Mouse (Mus musculus) layer of hippocampus, postnatal 25 days (tissue): ENCODE measurements at regions not wholly inside any gene's neighbourhood (a gene's known extent, or its start where the extent isn't known, plus 50 kb on each side); places are given as distances from the start of the nearest gene placed in this dataset.
A peak's percentile ranks its signal among the peaks of the same experiment; 100 is the strongest.

Source experiments
- DNase-seq, 2 experiments: peaks; one replicate each; pipeline ENCODE4 v3.0.0; 2022; ENCODE audit warnings: mixed read lengths in 2 of 2, low spot score in 1 of 2; ENCODE audit errors: extremely low spot score in 1 of 2

- no peak for DNase-seq
Measured at GRCm38 (mm10) chr2:92788875-92789274, 126.0 kb upstream of the Syt13 start.

- DNase-seq, result no peak
Measured at GRCm38 (mm10) chr2:92790374-92790773, 124.5 kb upstream of the Syt13 start.

- DNase-seq, result no peak
Measured at GRCm38 (mm10) chr2:92799770-92800169, 115.1 kb upstream of the Syt13 start.

GRCm38 (mm10) chr2:92800667-92801066 is 114.2 kb upstream of the Syt13 start:
- DNase-seq, result no peak

- DNase-seq, result no peak
Measured at GRCm38 (mm10) chr2:92804916-92805315, 110.0 kb upstream of the Syt13 start.

GRCm38 (mm10) chr2:92805761-92806160 is 109.1 kb upstream of the Syt13 start:
- no peak for DNase-seq

GRCm38 (mm10) chr2:92806481-92807195 is 108.3 kb upstream of the Syt13 start:
- no peak for DNase-seq

DNA sequence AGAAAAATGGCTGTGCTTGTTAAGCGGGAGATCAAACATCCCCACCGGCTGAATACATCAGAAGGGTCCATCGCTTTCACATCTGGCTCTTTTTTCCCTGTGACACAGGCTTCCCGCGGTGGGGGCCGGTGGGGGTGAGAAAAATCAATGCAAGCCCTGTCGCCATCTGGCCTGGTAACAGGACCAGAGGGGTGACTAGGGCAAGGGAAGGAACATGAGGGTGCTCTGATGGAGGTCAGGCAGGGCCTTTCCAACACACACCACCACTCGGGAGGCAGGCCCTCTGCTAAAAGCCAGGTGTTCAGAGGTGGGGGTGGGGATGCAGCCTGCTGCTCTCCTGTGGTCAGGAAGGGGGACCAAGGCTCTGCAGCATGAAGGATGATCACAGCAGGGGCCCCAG is 107.5 kb upstream of the Syt13 start:
- no peak for DNase-seq

GRCm38 (mm10) chr2:92808121-92808520 is 106.8 kb upstream of the Syt13 start:
- DNase-seq, result no peak

DNA sequence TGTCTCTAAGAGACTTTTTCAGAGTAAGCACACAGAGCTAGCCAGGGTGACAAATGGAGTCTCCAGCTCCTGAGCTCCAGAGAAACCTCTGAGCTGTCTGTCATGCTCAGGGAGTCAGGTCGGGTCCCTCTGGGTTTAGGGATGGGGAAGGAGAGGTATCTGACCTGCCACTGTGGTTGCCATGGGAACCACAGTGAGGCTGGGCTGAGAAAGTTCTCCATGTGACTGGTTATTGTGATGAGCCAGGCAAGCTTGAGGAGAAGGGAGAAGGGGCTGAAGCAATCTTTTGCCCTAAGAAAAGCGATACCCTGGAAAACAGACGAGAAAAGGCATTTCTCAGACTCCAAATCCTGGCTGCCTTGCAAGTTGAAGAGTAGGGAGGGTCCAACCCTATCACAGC is 105.7 kb upstream of the Syt13 start:
- no peak for DNase-seq

GRCm38 (mm10) chr2:92809681-92810323 is 105.1 kb upstream of the Syt13 start:
- no peak for DNase-seq

DNA sequence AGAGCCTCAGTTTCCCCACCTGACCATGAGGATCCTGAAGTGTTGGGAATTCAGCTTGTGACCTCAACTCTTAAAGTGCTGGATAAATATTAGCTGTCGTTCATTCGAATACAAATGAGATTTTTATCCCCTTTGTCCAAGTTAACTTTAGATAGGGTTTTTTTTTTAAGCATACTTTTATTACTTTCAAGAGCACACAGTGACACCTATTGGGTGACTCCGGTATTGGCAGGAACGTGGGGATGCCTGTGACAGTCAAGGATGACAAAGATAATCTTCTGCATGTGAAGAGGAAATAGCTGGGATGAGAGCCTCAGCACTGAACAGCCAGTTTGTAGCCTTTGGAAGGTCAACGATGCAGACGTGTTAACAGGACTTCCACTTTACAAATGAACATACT is 103.9 kb upstream of the Syt13 start:
- DNase-seq, result peak; percentile 63 to 83

- DNase-seq, result no peak
Measured at GRCm38 (mm10) chr2:92813028-92813427, 101.9 kb upstream of the Syt13 start.

- no peak for DNase-seq
Measured at GRCm38 (mm10) chr2:92819586-92819985, 95.3 kb upstream of the Syt13 start.

DNA sequence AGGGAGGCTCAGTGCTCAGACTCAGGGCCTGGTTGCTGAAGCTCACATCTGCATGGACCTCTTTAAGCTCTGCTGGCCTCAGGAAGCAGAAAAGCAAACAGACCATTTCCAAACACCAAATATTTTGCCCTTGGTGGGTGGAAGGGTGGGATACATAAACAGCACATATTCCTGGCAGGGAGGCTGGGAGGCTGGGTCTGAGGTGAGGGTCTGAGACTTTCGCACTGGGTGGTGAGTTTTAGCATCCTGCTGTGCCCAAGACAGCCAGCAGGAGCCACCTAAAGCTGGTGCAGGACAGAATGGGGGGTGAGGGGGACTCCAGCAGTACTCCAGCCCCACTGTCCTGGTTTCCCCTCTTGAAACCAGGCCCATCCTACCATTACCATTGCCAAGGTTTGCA is 90.6 kb upstream of the Syt13 start:
- no peak for DNase-seq

DNA sequence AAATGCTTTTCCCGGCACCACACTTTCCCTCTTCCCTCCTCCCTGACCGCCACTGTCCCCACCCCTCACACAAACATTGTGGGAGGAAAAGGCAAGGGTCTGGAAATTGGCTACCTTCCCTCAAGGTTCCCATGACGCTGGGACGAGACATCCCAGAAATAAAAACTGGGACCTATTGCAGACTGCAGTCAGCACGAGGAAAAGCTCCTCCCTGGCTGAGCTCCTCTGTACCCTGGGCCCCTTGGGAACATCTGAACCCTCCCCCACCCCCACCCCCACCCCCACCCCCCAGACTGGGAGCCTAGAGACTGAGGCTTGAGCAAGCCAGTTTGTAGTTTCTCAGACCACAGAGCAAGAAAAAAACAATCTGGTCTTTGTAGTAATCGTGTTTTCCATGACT is 89.5 kb upstream of the Syt13 start:
- DNase-seq, result no peak

GRCm38 (mm10) chr2:92830134-92830533 is 84.8 kb upstream of the Syt13 start:
- DNase-seq, result no peak

GRCm38 (mm10) chr2:92831784-92832183 is 83.1 kb upstream of the Syt13 start:
- no peak for DNase-seq

DNA sequence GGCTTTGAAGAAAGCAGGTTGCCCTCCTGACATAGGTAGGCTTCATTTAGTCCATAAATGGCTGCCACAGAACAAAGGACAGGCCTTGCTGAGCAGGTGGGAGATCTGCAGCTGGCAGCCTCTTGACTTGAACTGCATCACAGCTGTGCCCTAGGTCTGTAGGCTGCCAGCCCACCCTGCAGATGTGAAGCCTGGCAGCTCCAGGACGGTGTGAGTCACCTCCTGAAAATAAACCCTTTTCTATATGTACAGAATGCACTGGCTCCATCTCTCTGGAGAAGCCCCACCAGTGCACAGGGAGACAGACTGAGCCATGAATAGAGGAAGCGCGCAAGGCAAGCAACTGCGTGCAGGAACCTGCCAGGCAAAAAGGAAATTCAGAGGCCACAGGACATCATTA is 78.7 kb upstream of the Syt13 start:
- DNase-seq, result no peak

DNA sequence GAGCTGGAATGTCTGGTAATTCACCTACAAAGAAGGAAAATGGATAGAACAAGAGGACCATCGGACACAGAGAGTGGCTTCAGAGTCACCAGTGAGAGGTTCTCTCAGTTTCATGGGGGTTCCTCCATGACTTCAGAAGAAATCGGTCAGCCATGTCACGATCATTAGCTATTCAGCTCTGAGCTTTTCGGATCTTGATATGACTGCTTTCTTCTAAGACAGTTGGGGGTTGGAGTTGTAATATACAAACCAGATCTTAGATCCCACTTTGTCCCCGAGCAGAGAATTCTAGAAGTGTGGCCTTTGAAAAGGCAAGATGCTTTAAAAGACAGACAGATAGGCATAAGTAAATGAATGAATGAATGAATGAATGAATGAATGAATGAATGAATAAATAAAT is 76.9 kb upstream of the Syt13 start:
- DNase-seq, result no peak

- peak; percentile 69 to 87 for DNase-seq
Measured at GRCm38 (mm10) chr2:92840009-92840408, 74.9 kb upstream of the Syt13 start.

- DNase-seq, result no peak
Measured at GRCm38 (mm10) chr2:92841626-92842025, 73.3 kb upstream of the Syt13 start.
